Mouse (Mus musculus): ENCODE measurements around the gene Hoxc5. TPM values are rescaled to one million over a fixed set of nuclear protein-coding genes. Genes with fewer than 3 reads are reported as not detected.

The Hoxc5 gene
- polyA plus RNA-seq, 2 experiments = 0.06 TPM; not detected in 1

DNA sequence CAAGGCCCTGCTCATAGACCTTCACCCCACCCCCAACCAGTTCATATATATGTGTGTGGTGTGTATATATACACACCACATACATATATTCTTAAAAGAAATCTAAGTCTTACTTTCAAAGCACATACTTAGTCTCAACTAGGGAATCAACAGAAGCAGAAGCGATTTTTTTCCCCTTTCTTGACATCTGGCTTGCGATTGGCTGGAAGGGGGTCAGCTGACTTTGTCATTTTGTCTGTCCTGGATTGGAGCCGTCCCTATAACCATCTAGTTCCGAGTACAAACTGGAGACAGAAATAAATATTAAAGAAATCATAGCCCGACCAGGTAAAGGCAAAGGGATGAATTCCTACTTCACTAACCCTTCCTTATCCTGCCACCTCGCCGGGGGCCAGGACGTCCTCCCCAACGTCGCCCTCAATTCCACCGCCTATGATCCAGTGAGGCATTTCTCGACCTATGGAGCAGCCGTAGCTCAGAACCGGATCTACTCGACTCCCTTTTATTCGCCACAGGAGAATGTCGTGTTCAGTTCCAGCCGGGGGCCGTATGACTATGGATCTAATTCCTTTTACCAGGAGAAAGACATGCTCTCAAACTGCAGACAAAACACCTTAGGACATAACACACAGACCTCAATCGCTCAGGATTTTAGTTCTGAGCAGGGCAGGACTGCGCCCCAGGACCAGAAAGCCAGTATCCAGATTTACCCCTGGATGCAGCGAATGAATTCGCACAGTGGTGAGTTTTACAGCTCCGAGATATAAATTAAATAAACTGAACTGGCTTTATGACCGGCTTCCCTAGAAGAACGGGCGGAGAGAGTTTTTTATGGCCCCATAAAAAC, 42.2 kb downstream of the Hoxc5 start:
- H3K9me3 ChIP-seq (ENCODE audit: control insufficient read depth, low read length) = no peaks in the 10 kb centered on the region
- H3K9ac ChIP-seq (replicated peaks) = no peak overlapping the region
- ATAC-seq (ENCODE audit: insufficient read depth) (no peak), DNase-seq (ENCODE audit: low read depth in 3 of 3, low spot score in 3 of 3) (no peak)
- H3K4me2 ChIP-seq (ENCODE audit: low read depth) = no peak overlapping the region
- no peak overlapping the region for H3K4me3 ChIP-seq (ENCODE audit: insufficient read depth in 1 of 2, low read depth in 2 of 2, low read length in 2 of 2)
- no peak overlapping the region for H3K27ac ChIP-seq
- peaks cover 100% of the 10 kb centered on the region for H3K27me3 ChIP-seq (ENCODE audit: control insufficient read depth, insufficient read depth, low read length)
- no peaks in the 10 kb centered on the region for H3K4me1 ChIP-seq (replicated peaks; ENCODE audit: control insufficient read depth in 2 of 2, insufficient read depth in 2 of 2, low read length in 1 of 2)
- TF ChIP-seq EP300 (IDR thresholded peaks at IDR 0.05; ENCODE audit: low read depth) = no peak
- TF ChIP-seq CTCF (IDR thresholded peaks at IDR 0.05; ENCODE audit: low read depth) = no peak
- WGBS (ENCODE audit: insufficient replicate concordance) = 2% methylated on average over 27 of the region's 27 CpGs
- no peaks in the 10 kb centered on the region for H3K36me3 ChIP-seq (replicated peaks; ENCODE audit: control insufficient read depth, insufficient read depth, low read depth)

DNA sequence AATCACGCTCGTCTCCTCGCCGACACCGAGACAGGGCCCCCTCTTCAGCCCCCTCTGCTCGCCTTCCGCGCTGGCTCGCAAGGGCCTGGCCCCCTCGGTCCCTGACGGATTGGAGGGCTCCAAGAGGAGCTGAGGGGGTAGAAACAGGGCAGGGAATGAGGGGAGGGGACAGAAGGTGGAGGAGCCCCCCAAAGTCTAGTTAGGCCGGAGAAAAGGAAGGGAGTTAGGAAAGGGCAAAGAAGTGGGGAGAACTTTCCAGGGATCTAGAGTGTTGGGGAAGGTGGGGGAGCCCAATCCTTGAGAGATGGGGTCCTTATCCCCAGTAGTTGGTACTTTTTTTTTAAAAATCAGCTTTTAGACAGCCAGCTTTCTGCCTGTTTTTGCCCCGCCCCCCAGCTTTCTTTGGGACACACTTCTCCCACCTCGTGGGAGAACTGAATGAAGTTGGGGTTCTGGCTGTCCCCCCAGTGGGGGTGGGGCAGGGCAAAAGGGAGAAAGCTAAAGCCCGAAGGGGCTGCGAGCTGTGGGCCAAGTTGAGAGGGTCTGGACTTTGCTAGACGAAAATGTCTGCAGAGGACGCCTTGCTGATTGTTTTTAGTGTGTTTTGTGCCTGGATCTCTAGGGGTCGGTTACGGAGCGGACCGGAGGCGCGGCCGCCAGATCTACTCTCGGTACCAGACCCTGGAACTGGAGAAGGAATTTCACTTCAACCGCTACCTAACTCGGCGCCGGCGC, 43.0 kb downstream of the Hoxc5 start:
- Histone ChIP-seq H3K9me3 (ENCODE audit: control insufficient read depth, low read length) (no peaks in the 10 kb centered on the region), H3K4me3 (ENCODE audit: insufficient read depth in 1 of 2, low read depth in 2 of 2, low read length in 2 of 2) (no peak overlapping the region), H3K27me3 (ENCODE audit: control insufficient read depth, insufficient read depth, low read length) (peaks cover 100% of the 10 kb centered on the region), H3K4me1 (replicated peaks; ENCODE audit: control insufficient read depth in 2 of 2, insufficient read depth in 2 of 2, low read length in 1 of 2) (no peaks in the 10 kb centered on the region), H3K36me3 (replicated peaks; ENCODE audit: control insufficient read depth, insufficient read depth, low read depth) (no peaks in the 10 kb centered on the region), H3K4me2 (ENCODE audit: low read depth) (no peak overlapping the region), H3K9ac (replicated peaks) (no peak overlapping the region), H3K27ac (no peak overlapping the region)
- DNase-seq (ENCODE audit: low read depth in 3 of 3, low spot score in 3 of 3) = no peak
- no peak for TF ChIP-seq EP300 (IDR thresholded peaks at IDR 0.05; ENCODE audit: low read depth)
- TF ChIP-seq CTCF (IDR thresholded peaks at IDR 0.05; ENCODE audit: low read depth) = no peak
- ATAC-seq (ENCODE audit: insufficient read depth) = no peak
- WGBS (ENCODE audit: insufficient replicate concordance) = 2% methylated on average over 31 of the region's 31 CpGs

DNA sequence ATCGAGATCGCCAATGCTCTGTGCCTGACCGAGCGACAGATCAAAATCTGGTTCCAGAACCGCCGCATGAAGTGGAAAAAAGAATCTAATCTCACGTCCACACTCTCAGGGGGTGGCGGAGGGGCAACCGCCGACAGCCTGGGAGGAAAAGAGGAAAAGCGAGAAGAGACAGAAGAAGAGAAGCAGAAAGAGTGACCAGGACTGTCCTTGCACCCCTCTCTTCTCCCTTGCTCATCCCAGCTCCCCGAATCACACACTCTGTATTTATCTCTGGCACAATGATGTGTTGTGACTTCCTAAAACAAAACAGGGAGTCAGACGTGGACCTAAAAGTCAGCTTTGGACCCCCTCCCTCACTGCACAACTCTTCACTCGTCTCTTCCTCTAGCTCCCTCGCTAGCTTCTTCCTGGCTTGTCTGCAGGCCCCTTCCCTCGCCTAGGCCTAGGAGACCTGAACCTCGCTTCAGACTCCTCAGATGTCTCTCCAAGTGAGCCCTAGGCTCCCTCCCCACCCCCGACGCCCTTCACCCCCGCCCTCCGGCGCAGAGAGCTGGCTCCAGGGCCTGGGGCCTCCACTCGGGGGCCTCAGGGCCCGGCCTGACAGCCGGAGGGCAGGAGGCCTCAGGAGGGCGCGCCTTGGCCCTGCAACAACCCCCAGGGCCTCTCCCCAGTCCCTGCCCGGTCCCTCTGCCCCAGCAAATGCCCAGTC, 43.8 kb downstream of the Hoxc5 start:
- peaks cover 100% of the 10 kb centered on the region for H3K27me3 ChIP-seq (ENCODE audit: control insufficient read depth, insufficient read depth, low read length)
- H3K4me1 ChIP-seq (replicated peaks; ENCODE audit: control insufficient read depth in 2 of 2, insufficient read depth in 2 of 2, low read length in 1 of 2) = no peaks in the 10 kb centered on the region
- H3K4me2 ChIP-seq (ENCODE audit: low read depth) = no peak overlapping the region
- no peak overlapping the region for H3K9ac ChIP-seq (replicated peaks)
- H3K27ac ChIP-seq = no peak overlapping the region
- no peak for TF ChIP-seq CTCF (IDR thresholded peaks at IDR 0.05; ENCODE audit: low read depth)
- TF ChIP-seq EP300 (IDR thresholded peaks at IDR 0.05; ENCODE audit: low read depth) = no peak
- H3K36me3 ChIP-seq (replicated peaks; ENCODE audit: control insufficient read depth, insufficient read depth, low read depth) = no peaks in the 10 kb centered on the region
- H3K4me3 ChIP-seq (ENCODE audit: insufficient read depth in 1 of 2, low read depth in 2 of 2, low read length in 2 of 2) = no peak overlapping the region
- DNase-seq (ENCODE audit: low read depth in 3 of 3, low spot score in 3 of 3) = no peak
- no peak for ATAC-seq (ENCODE audit: insufficient read depth)
- 2% methylated on average over 28 of the region's 28 CpGs for WGBS (ENCODE audit: insufficient replicate concordance)
- no peaks in the 10 kb centered on the region for H3K9me3 ChIP-seq (ENCODE audit: control insufficient read depth, low read length)

DNA sequence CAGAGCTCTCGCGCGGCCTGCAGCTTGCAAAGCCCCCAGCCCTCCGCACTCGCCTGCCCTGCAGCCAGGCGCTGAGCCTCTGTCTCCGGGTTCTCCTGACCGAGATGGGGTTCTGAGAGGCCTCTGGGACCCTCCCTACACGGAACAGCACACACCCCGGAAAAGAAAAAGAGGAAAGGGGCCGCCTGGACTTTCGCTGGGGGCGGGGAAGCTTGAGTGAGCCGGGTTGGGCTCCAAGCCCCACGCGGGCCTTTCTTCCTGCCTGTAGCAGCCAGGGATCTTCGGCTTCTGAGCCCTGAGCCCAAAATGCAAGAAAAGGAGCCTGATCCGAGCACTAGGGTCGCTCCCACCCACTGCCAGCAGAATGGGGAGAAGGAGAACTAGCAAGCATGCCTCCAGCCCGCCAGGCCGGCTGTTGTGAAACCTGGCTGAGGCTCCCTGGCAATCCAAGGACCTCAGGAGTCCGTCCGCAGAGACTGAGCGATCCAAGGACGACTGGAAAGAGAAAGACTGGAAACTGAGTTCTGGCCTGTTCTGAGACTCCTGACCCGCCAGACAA, 44.8 kb downstream of the Hoxc5 start:
- no peaks in the 10 kb centered on the region for H3K4me1 ChIP-seq (replicated peaks; ENCODE audit: control insufficient read depth in 2 of 2, insufficient read depth in 2 of 2, low read length in 1 of 2)
- no peak overlapping the region for H3K4me2 ChIP-seq (ENCODE audit: low read depth)
- 8% methylated on average over 26 of the region's 26 CpGs for WGBS (ENCODE audit: insufficient replicate concordance)
- ATAC-seq (ENCODE audit: insufficient read depth) (no peak), DNase-seq (ENCODE audit: low read depth in 3 of 3, low spot score in 3 of 3) (no peak)
- no peak overlapping the region for H3K4me3 ChIP-seq (ENCODE audit: insufficient read depth in 1 of 2, low read depth in 2 of 2, low read length in 2 of 2)
- no peaks in the 10 kb centered on the region for H3K9me3 ChIP-seq (ENCODE audit: control insufficient read depth, low read length)
- H3K36me3 ChIP-seq (replicated peaks; ENCODE audit: control insufficient read depth, insufficient read depth, low read depth) = no peaks in the 10 kb centered on the region
- no peak overlapping the region for H3K27ac ChIP-seq
- no peak for TF ChIP-seq CTCF (IDR thresholded peaks at IDR 0.05; ENCODE audit: low read depth)
- no peak for TF ChIP-seq EP300 (IDR thresholded peaks at IDR 0.05; ENCODE audit: low read depth)
- no peak overlapping the region for H3K9ac ChIP-seq (replicated peaks)
- H3K27me3 ChIP-seq (ENCODE audit: control insufficient read depth, insufficient read depth, low read length) = peaks cover 100% of the 10 kb centered on the region
